Mouse (Mus musculus) CD4-positive, CD25-positive, alpha-beta regulatory T cell, adult 9 weeks (primary cell): ENCODE data around the gene Tspoap1. TPM values are rescaled to one million over a fixed set of nuclear protein-coding genes. Genes with fewer than 3 reads are reported as not detected.

ENCODE experiments used
- polyA plus RNA-seq: library from polyadenylated mRNA; unstranded; fragments of 100-300 nt; shearing (Covaris generic); gene quantifications from one replicate; pipeline ENCODE4 v1.2.1, GENCODE M21; 2017

Gene Tspoap1
- 6.2 TPM for polyA plus RNA-seq

DNA sequence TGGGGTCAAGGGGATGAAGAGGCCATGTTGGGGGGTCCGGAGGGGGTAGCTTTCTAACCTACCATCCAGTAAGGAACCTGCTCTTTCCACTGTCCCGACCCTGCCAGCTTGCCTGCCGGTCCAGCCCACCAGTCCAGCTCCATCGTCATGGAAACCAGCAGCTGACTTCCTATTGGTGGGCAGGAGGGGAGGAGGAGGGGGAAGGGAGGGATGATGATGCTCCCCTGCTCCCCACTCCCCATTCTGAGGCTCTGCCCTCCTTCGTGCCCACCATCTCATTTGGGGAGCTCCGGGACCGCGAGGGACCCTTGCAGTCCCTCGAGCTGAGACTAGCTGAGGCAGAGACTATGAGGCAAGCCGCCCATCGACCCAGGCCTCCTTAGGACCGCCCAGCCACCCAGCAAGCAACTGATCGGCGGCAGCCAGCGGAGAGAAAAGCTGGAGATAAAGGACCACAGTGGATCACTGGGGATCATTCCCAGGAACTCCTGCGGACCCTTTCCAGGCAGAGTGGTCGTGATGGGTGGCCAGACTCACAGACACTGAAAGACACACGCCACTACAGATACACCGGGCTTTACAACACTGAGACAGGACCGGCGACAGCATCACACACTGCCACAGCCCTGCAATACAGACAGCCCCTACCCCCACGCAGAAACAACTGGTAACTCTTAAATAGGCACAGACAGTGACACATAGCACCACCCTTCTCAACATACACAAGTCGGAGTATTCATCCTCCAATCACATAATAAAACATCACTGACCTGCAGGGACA is at the start of gene Tspoap1:
TSS of gene Tspoap1 (plus strand) at position 241 of the 781 bp plus-strand sequence.

GRCm38 (mm10) chr11:87737175-87737740 is 23.1 kb upstream of the Tspoap1 start, which contains the start of gene Supt4a:
Gene Supt4a (plus strand): TSS chr11:87737552.

GRCm38 (mm10) chr11:87793460-87793859 is 33.1 kb downstream of the Tspoap1 start, which contains the start of gene Mpo:
Gene Mpo (plus strand): TSS chr11:87793581.

GRCm38 (mm10) chr11:87828239-87828900 is 68.0 kb downstream of the Tspoap1 start, which contains the start of gene Lpo:
Gene Lpo (minus strand): TSS chr11:87828289.

Other genes with a start within 250 kb of the Tspoap1 start
- not detected for gene Gm11492, start 193.9 kb upstream of the Tspoap1 start, polyA plus RNA-seq
- 2.0 TPM for gene Sept4, start 191.6 kb upstream of the Tspoap1 start, polyA plus RNA-seq
- gene Mtmr4, start 168.4 kb upstream of the Tspoap1 start, polyA plus RNA-seq, result 39.5 TPM
- not detected for gene Hsf5, start 143.4 kb upstream of the Tspoap1 start, polyA plus RNA-seq
- 35.5 TPM for gene Rnf43, start 97.8 kb upstream of the Tspoap1 start, polyA plus RNA-seq
- 471 TPM for gene Supt4a, start 23.0 kb upstream of the Tspoap1 start, polyA plus RNA-seq
- gene Mpo, start 33.0 kb downstream of the Tspoap1 start, polyA plus RNA-seq, result not detected
- gene Lpo, start 67.7 kb downstream of the Tspoap1 start, polyA plus RNA-seq, result not detected
- gene Mks1, start 92.7 kb downstream of the Tspoap1 start, polyA plus RNA-seq, result 18.1 TPM
- not detected for gene Epx, start 115.0 kb downstream of the Tspoap1 start, polyA plus RNA-seq
- gene Olfr462, start 131.7 kb downstream of the Tspoap1 start, polyA plus RNA-seq, result not detected
- gene Olfr463, start 136.8 kb downstream of the Tspoap1 start, polyA plus RNA-seq, result not detected
- gene Olfr464, start 160.4 kb downstream of the Tspoap1 start, polyA plus RNA-seq, result not detected
- gene Dynll2, start 227.0 kb downstream of the Tspoap1 start, polyA plus RNA-seq, result 5.5 TPM